Mouse (Mus musculus) cortical plate, adult 2 months (tissue): ENCODE measurements around the gene Btbd8. TPM values are rescaled to one million over a fixed set of nuclear protein-coding genes. Genes with fewer than 3 reads are reported as not detected.

Experiments used
- H3K27ac ChIP-seq: fragments of 200-500 bp; 2 replicates; pipeline ENCODE4 v1.5.1; 2012; ENCODE audit warnings: low read length, control low read depth, inconsistent platforms; ENCODE audit not compliant: insufficient read depth
- H3K4me1 ChIP-seq: fragments of 200-500 bp; 2 replicates; pipeline ENCODE4 v1.6.1; 2011; ENCODE audit warnings: low read length; ENCODE audit not compliant: control insufficient read depth, insufficient read depth
- H3K4me3 ChIP-seq: fragments of 200-500 bp; 2 replicates; pipeline ENCODE4 v1.5.1; 2011; ENCODE audit warnings: mild to moderate bottlenecking, low read length, control low read depth; ENCODE audit not compliant: insufficient read depth
- CTCF ChIP-seq: fragments of 200-500 bp; IDR thresholded peaks from 2 replicates; pipeline ENCODE4 v1.5.1; 2011; ENCODE audit warnings: mild to moderate bottlenecking, control low read depth, low read length; ENCODE audit not compliant: insufficient read depth; ENCODE audit errors: extremely low read depth
- POLR2A ChIP-seq: fragments of 200-500 bp; IDR thresholded peaks from 2 replicates; pipeline ENCODE4 v1.6.1; 2011; ENCODE audit warnings: mild to moderate bottlenecking, low read length, control low read depth; ENCODE audit not compliant: insufficient read depth; ENCODE audit errors: extremely low read depth
- polyA plus RNA-seq: library from polyadenylated mRNA; depleted of rRNA; stranded (reverse); fragments of >200 nt; gene quantifications from 2 replicates; pipeline ENCODE4 v1.2.3, GENCODE M21; 2012

Gene Btbd8
- polyA plus RNA-seq, 1 experiment = 98.0 TPM

GRCm38 (mm10) chr5:107448784-107449183 lies 11.0 kb downstream of the Btbd8 start:
- Histone ChIP-seq H3K4me1 (no peaks in the 10 kb centered on the region), H3K4me3 (no peak overlapping the region), H3K27ac (no peak overlapping the region)
- TF ChIP-seq CTCF = no peak
- no peak for TF ChIP-seq POLR2A

DNA sequence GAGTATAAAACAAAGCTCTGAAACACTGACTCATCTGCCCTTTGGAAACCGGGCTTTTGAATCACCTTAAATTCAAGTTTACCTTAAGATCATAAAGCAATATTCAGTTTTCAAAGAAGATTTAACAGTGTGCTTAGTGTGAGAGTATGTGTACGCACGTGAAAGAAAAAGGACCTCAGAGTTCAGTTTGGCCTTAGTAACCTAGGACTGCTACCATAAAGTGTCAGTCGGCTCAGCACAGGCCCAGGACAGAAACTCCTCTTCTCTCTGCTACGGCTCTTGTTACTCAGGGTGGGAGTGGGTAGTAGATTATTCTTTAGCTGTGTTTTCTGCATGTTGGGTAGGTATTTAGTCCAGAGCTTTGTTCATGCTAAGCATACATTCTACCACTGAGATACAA lies 11.8 kb downstream of the Btbd8 start:
- Histone ChIP-seq H3K4me1 (no peaks in the 10 kb centered on the region), H3K27ac (no peak overlapping the region; the same call in 1 of the 2 replicates), H3K4me3 (no peak overlapping the region)
- TF ChIP-seq CTCF (no peak), POLR2A (no peak)

- TF ChIP-seq CTCF (no peak), POLR2A (no peak)
- Histone ChIP-seq H3K4me1 (no peaks in the 10 kb centered on the region), H3K27ac (no peak overlapping the region), H3K4me3 (no peak overlapping the region)
These were observed 12.5 kb downstream of the Btbd8 start for GRCm38 (mm10) chr5:107450299-107450698.

GRCm38 (mm10) chr5:107462147-107463076 lies 24.6 kb downstream of the Btbd8 start:
- Histone ChIP-seq H3K4me1 (peaks cover 2% of the 10 kb centered on the region; the same call in 1 of the 2 replicates), H3K27ac (no peak overlapping the region), H3K4me3 (no peak overlapping the region)
- no peak for TF ChIP-seq POLR2A
- no peak for TF ChIP-seq CTCF

DNA sequence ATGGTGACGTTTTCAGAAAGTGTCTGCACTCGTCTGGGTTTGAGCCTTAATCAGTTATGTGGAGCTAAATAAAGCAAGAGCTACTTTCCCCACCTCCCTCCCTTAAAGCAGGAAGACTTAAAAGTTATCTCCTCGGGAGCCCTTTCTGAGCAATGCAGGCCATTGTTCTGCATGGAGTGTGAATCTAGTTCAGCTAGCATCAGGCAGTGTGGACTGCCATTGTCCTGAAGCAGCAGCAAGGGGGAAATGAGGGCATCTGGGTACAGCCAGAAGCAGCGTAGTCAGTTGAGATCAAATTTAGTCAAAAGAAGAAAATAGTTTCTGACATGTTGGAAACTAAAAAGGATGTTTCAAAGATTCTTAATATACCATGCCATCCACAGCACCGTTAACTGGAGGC lies 28.7 kb downstream of the Btbd8 start:
- Histone ChIP-seq H3K4me3 (no peak overlapping the region), H3K27ac (no peak overlapping the region), H3K4me1 (peaks cover 2% of the 10 kb centered on the region; the same call in 1 of the 2 replicates)
- TF ChIP-seq CTCF = no peak
- no peak for TF ChIP-seq POLR2A

GRCm38 (mm10) chr5:107467098-107467497 lies 29.3 kb downstream of the Btbd8 start:
- TF ChIP-seq POLR2A (no peak), CTCF (no peak)
- Histone ChIP-seq H3K4me3 (no peak overlapping the region), H3K27ac (no peak overlapping the region), H3K4me1 (peaks cover 2% of the 10 kb centered on the region; the same call in 1 of the 2 replicates)

DNA sequence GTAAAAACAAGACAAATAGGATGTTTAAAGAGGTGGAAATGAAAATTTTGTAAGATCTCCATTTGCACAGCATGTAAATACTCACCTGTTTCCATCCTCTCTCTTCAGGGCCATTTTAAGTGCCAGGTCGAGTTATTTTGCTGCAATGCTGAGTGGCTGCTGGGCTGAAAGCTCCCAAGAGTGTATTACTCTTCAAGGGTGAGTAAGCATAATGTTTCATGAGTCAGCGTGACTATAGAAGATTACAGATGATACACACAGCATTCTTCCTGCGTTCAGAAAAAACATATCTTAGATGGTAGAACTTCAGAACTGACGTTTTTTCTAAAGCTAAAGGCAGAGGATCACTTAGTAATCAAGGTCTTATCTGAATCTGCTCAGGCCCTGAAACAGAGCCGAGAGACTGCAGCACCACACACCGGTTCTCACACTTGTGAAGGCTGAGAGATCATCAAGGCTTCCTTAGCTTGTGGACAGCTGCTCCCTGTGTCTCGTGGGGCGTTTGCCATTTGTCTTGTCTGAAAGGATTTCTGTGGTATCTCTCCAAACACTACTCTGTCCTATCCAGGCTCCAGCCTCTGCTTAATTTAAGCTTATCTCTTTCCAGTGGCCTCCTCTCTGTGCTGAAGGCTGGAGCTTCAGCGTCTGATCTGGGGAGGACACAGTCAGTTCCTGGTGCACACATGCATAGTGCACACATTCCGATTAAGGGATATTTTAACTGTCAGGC lies 33.0 kb downstream of the Btbd8 start:
- Histone ChIP-seq H3K4me1 (peaks cover 2% of the 10 kb centered on the region; the same call in 1 of the 2 replicates), H3K4me3 (no peak overlapping the region), H3K27ac (no peak overlapping the region)
- TF ChIP-seq POLR2A = no peak
- no peak for TF ChIP-seq CTCF

- Histone ChIP-seq H3K27ac (no peak overlapping the region), H3K4me3 (no peak overlapping the region)
- TF ChIP-seq POLR2A (no peak), CTCF (no peak)
These were observed 42.4 kb downstream of the Btbd8 start for GRCm38 (mm10) chr5:107480194-107480593.

DNA sequence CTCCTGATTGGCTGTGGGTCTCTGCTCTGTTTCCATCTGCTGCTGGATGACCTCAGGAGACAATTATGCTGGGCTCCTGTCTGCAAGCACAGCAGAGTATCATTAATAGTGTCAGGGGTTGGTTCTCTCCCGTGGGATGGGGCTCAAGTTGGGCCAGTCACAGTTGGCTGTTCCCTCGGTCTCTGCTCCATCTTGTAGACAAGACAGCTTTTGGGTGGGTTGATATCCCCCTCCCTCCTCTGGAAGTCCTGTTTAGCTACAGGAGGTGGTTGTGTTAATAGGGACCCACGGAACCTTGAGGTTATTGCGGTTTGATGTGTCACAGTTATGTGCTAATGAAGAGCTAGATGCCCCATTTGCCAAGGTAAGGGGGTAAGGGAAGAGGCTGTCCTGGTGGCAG lies 51.2 kb downstream of the Btbd8 start:
- no peak overlapping the region for H3K27ac ChIP-seq
- no peak for TF ChIP-seq POLR2A
- TF ChIP-seq CTCF = no peak
- H3K4me1 ChIP-seq = peaks cover 1% of the 10 kb centered on the region
- H3K4me3 ChIP-seq = no peak overlapping the region

More at GRCm38 (mm10) chr5:107480194-107480593, 42.4 kb downstream of the Btbd8 start:
- no peaks in the 10 kb centered on the region for H3K4me1 ChIP-seq
